Mouse (Mus musculus) embryonic facial prominence, embryonic 10.5 days (tissue): ENCODE measurements around the gene Sspo. TPM values are rescaled to one million over a fixed set of nuclear protein-coding genes. Genes with fewer than 3 reads are reported as not detected.
A peak's percentile ranks its signal among the peaks of the same experiment; 100 is the strongest.

Source experiments
- DNase-seq: peaks from one replicate; pipeline ENCODE4 v3.0.0-alpha.2; 2017; ENCODE audit warnings: low spot score
- H3K27ac ChIP-seq: fragments of 300-500 bp; sonication (generic); replicated peaks from 2 replicates; pipeline ENCODE4 v1.5.1; 2016; ENCODE audit warnings: mild to moderate bottlenecking
- H3K27me3 ChIP-seq: fragments of 300-500 bp; sonication (generic); replicated peaks from 2 replicates; pipeline ENCODE4 v1.6.1; 2016; ENCODE audit warnings: low read depth, mild to moderate bottlenecking; ENCODE audit not compliant: poor library complexity, severe bottlenecking
- H3K36me3 ChIP-seq: fragments of 300-500 bp; sonication (generic); replicated peaks from 2 replicates; pipeline ENCODE4 v1.6.1; 2016; ENCODE audit warnings: mild to moderate bottlenecking, moderate library complexity
- H3K4me1 ChIP-seq: fragments of 300-500 bp; sonication (generic); 2 replicates; pipeline ENCODE4 v1.6.1; 2016
- H3K4me3 ChIP-seq: fragments of 300-500 bp; sonication (generic); 2 replicates; pipeline ENCODE4 v1.5.1; 2016; ENCODE audit warnings: mild to moderate bottlenecking, moderate library complexity
- H3K9me3 ChIP-seq: fragments of 300-500 bp; sonication (generic); 2 replicates; pipeline ENCODE4 v1.6.1; 2016; ENCODE audit warnings: mild to moderate bottlenecking
- WGBS: fragments of 180-500 bp; shearing (Covaris S2); methylation state at CpG from one replicate; pipeline ENCODE4 v1.1.7; 2016; 5-methylcytosine and 5-hydroxymethylcytosine counted together
- microRNA-seq: library from miRNA; unstranded; fragments of <30 nt; microRNA quantifications from one replicate; pipeline ENCODE4, GENCODE M21; 2017
- polyA plus RNA-seq: library from polyadenylated mRNA; unstranded; fragments of >200 nt; fragmentation: Nextera tagmentation; extraction: Ambion mirVana; gene quantifications from 2 replicates; pipeline ENCODE4 v1.2.1, GENCODE M21; 2016

Gene Sspo
- polyA plus RNA-seq, 1 experiment from 2014 or later: 0.71 TPM

DNA sequence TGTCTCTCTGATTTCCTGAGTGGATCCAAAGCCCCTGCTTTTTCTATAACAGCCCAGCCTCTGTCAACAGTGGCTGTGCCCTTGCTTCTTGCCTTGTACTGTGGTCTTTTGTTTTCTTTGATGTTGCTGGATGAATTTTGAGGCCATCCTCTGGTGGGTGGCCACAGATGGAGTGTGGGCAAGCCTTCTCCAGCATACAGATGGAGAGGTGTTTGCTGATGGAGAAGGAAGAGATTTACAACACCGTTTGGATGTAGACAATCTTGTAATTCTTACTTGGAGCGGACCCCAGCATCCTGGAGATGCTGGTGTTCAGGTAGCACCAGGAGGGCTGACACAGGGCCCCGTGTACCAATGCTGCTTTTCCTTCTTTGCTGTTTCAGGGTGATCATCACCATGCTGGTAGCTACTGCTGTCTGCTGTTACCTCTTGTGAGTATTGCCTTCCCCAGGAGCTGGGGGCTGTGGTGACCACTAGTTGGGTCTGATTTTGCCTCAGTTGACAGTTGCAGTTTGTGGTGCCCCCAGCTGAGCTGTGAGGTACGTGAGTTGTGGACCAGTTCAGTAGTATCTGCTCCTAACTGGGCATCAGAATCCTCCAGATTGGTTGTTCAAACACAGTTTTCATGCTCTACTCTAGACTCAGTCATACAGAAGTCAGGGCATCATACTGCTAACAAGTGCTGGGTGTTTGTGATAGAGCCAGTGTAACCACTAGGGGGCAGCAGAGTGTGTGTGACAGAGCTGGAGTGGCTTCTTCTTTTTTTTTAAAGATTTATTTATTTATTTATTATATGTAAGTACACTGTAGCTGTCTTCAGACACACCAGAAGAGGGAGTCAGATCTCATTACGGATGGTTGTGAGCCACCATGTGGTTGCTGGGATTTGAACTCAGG, 91.1 kb downstream of the Sspo start:
- H3K27ac ChIP-seq: no peak overlapping the region
- peak; percentile 76 for DNase-seq
- H3K4me1 ChIP-seq: peaks cover 64% of the 10 kb centered on the region
- 0 out of 2 replicates have a peak, but pooled peaks cover 5% of the 10 kb centered on the region for H3K36me3 ChIP-seq
- no peak overlapping the region for H3K4me3 ChIP-seq
- WGBS: 69% methylated on average over 5 of the region's 5 CpGs
- 0 out of 2 replicates have a peak, but pooled peaks cover 6% of the 10 kb centered on the region for H3K27me3 ChIP-seq
- no peaks in the 10 kb centered on the region for H3K9me3 ChIP-seq

DNA sequence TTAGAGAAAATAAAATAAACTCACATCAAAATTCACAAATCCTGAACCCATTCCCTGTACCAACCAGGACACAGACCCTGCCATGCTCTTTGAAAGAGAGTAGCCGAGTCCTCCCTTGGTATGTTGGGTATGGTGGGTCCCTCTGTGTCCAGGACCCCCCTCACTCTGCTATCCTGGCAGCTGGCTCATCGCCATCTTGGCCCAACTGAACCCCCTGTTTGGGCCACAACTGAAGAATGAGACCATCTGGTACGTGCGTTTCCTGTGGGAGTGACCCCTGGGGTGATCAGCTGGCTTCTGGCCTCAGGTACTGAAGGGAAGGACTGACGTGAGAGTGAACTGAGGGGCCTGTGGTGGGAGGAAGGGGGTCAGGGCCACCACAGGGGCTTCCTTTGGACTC, 91.8 kb downstream of the Sspo start:
- Histone ChIP-seq H3K36me3 (0 out of 2 replicates have a peak, but pooled peaks cover 5% of the 10 kb centered on the region), H3K4me3 (no peak overlapping the region), H3K9me3 (no peaks in the 10 kb centered on the region), H3K27me3 (0 out of 2 replicates have a peak, but pooled peaks cover 5% of the 10 kb centered on the region), H3K4me1 (peaks cover 64% of the 10 kb centered on the region), H3K27ac (0 out of 2 replicates have a peak overlapping the region, but pooled peaks have one; percentile 48)
- 72% methylated on average over 5 of the region's 5 CpGs for WGBS
- DNase-seq: no peak

DNA sequence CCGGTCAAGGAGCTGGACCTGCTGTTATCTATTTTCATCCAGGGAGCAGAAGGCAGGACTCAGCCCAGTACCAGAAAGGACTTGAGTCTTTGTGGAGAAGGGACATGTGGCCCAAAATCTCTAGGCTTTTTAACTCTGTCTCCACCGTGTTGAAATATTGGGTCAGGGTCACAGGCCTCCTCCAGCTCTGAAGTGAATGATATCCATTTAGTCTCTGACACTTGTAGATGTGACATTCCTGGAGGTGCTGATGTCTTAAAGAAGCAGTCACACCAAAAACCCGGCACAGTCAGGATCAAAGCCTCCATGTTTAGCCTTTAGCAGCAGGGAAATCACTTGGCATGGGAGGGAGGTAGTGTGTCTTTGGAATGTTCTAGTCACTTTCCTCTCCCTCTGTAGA, 92.7 kb downstream of the Sspo start:
- Histone ChIP-seq H3K27me3 (no peaks in the 10 kb centered on the region), H3K36me3 (0 out of 2 replicates have a peak, but pooled peaks cover 5% of the 10 kb centered on the region), H3K9me3 (no peaks in the 10 kb centered on the region), H3K4me3 (no peak overlapping the region), H3K27ac (peak overlapping the region; percentile 83; the same call in 1 of the 2 replicates), H3K4me1 (peaks cover 64% of the 10 kb centered on the region)
- DNase-seq: no peak
- 72% methylated on average over 3 of the region's 3 CpGs for WGBS

DNA sequence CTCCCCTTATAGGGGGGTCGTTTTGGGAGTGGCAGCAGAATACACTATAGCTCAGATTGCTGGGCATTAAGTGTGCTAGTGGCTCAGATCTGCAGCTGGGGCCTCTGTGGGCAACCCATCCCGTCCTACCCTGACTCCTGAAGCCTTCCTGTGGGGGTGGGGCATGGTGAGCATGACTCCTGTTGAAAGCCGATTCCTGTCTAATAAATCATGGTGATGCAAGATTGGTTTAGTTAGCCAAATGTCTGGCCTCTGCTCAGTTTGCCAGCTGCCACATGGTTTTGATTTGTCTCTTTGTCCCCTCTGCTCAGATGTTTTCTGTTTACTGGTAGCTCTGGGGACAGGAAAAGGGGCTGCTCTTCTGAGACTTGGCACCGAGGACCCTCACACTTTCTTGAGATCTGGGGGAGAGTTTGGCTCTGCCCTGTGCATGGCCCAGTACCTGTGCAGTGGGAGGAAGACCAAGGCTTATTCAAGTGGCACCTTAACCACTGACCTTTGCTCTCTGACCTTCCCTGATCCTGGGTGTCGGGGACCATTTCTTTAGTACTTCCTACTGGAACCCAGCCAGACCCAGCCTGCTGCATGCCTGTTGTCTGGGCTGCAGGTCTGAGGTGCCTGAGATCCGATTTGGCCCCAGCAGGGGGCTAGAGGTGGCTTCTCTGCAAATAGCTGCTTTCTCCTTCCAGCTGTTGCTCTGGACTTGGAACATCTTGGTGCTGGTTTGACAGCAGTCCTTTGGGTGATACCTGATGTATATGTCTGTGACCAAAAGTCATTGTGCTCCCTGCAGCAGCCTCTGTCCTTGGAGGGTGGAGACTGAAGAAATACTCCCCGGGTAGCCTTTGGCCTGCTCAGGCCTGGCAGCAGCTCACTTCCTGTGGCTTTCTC, 93.8 kb downstream of the Sspo start:
- Histone ChIP-seq H3K4me1 (peaks cover 58% of the 10 kb centered on the region), H3K4me3 (no peak overlapping the region), H3K36me3 (0 out of 2 replicates have a peak, but pooled peaks cover 5% of the 10 kb centered on the region), H3K9me3 (no peaks in the 10 kb centered on the region), H3K27me3 (no peaks in the 10 kb centered on the region), H3K27ac (peak overlapping the region; percentile 83)
- 31% methylated on average over 7 of the region's 7 CpGs for WGBS
- DNase-seq: peak; percentile 75

DNA sequence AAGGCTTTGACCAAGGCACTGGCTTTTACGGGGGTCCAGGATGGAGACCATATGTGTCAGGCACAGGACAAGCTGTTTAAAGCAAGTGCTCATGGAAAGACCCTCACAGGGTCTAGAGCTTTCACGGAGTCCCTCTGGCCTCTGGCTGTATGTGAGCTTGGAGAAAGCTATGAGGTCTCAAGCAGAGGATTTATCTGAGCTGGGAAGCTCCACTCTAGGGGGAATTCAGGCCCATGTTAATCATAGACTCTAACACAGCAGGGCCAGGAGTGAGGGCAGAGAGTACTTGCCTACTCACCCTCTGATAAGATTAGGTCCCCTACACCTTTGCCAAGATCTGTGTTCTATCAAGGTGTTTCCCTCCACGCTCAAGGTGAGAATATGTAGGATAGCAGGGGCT, 94.6 kb downstream of the Sspo start:
- H3K27ac ChIP-seq: peak overlapping the region; percentile 83
- H3K4me1 ChIP-seq: peaks cover 52% of the 10 kb centered on the region
- H3K27me3 ChIP-seq: no peaks in the 10 kb centered on the region
- no peaks in the 10 kb centered on the region for H3K9me3 ChIP-seq
- H3K4me3 ChIP-seq: no peak overlapping the region
- DNase-seq: no peak
- WGBS: 83% methylated on average over 3 of the region's 3 CpGs
- H3K36me3 ChIP-seq: 0 out of 2 replicates have a peak, but pooled peaks cover 5% of the 10 kb centered on the region

DNA sequence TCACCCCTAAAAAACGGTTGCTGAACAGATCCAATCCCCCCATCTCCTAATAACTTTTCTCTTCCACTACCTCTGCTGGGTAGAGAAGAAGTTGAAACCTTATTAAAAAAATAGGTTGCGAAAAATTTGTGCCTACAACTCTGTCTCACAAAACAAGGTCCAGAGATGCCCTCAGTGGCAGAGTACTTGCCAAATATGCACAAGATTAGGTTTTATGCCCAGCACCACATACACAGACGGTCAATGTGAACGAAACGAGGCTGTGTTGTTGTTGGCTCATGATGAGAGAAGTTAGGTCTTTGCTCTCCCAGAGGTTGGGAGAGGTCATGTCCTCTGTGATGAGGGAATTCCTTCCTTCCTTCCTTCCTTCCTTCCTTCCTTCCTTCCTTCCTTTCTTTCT, 97.2 kb downstream of the Sspo start:
- WGBS: 80% methylated on average over 5 of the region's 5 CpGs
- Histone ChIP-seq H3K36me3 (0 out of 2 replicates have a peak, but pooled peaks cover 4% of the 10 kb centered on the region), H3K27ac (no peak overlapping the region), H3K4me3 (no peak overlapping the region), H3K4me1 (peaks cover 38% of the 10 kb centered on the region), H3K9me3 (no peaks in the 10 kb centered on the region), H3K27me3 (no peaks in the 10 kb centered on the region)
- no peak for DNase-seq

DNA sequence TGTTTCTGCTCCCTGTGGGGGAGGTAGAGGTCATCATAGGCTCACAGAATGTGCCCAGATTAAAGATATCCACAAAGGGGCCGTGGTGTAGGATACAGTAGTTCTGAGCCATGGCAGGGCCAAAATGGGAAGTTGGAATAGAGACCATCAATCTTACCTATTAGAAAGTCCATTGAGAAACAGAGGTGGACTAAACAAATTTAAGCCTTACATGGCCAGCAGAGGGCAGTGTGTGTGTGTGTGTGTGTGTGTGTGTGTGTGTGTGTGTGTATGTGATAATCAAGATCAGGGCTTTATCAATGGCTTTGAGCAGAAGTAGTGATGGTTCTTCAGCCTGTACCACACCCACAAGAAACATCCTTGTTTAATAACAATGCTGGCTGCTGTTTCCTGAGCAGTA, 98.2 kb downstream of the Sspo start:
- WGBS: 61% methylated on average over 1 of the region's 1 CpGs
- DNase-seq: peak; percentile 54
- Histone ChIP-seq H3K27ac (no peak overlapping the region), H3K27me3 (no peaks in the 10 kb centered on the region), H3K4me1 (peaks cover 28% of the 10 kb centered on the region), H3K9me3 (no peaks in the 10 kb centered on the region), H3K36me3 (no peaks in the 10 kb centered on the region), H3K4me3 (no peak overlapping the region)

DNA sequence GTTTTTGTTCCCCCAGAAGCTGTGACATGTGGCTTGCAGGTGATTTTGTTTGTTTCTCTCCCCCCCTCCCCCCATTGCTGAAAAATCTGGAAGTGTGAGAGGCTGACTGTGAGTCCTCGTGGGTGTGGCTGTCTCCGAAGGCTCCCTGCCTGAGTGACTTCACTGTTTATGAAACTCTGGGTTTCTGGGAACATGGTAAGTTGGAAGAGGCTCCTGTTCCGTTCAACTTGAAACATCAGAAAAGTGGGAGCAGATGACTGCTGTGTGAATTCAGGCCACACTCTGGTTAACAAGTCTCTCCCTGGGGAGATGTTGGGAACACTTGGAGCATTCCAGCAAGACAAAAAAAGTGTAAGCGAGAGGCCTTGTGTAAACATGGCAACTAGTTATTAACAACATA, 98.8 kb downstream of the Sspo start:
- DNase-seq: no peak
- WGBS: 67% methylated on average over 4 of the region's 4 CpGs
- Histone ChIP-seq H3K27ac (no peak overlapping the region), H3K36me3 (no peaks in the 10 kb centered on the region), H3K4me3 (no peak overlapping the region), H3K27me3 (no peaks in the 10 kb centered on the region), H3K9me3 (no peaks in the 10 kb centered on the region), H3K4me1 (peaks cover 22% of the 10 kb centered on the region)

DNA sequence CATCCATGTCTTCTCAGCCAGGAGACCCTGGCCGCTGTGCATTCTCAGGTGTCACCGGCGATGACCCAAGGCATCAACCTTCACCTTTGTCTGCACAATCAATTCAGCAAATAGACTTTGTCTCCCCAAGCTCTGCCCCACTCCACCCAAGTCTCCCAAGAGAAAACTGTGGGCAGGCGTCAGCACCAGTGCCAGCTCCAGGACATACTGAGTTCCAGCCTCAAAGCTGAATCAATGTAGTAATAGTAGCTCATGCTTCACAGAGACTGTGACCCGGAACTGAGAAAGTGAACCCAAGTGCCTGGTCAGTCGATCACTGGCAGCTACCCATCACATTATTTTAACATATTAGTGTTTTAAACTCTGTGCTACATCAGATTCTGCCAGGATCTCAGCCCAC, 100.3 kb downstream of the Sspo start:
- no peaks in the 10 kb centered on the region for H3K9me3 ChIP-seq
- DNase-seq: no peak
- no peak overlapping the region for H3K4me3 ChIP-seq
- H3K27me3 ChIP-seq: no peaks in the 10 kb centered on the region
- no peak overlapping the region for H3K27ac ChIP-seq
- 88% methylated on average over 6 of the region's 6 CpGs for WGBS
- H3K36me3 ChIP-seq: no peaks in the 10 kb centered on the region
- peaks cover 8% of the 10 kb centered on the region; the same call in 1 of the 2 replicates for H3K4me1 ChIP-seq

Small RNA genes lying within 50 kb of the gene (microRNA-seq; reads per million reads assigned to microRNA genes)
- gene Gm24325: not detected

Other genes starting within 250 kb of the Sspo start
- gene Krba1, start 52.6 kb upstream of the Sspo start, polyA plus RNA-seq: 25.4 and 26.5 TPM in 2 replicates
- gene Zfp467, start 2.4 kb upstream of the Sspo start, polyA plus RNA-seq: 12.8 and 16.8 TPM in 2 replicates
- 22.7 and 24.1 TPM in 2 replicates for gene Atp6v0e2, start 89.4 kb downstream of the Sspo start, polyA plus RNA-seq
- 17.7 and 18.9 TPM in 2 replicates for gene Lrrc61, start 106.6 kb downstream of the Sspo start, polyA plus RNA-seq
- 2.5 and 3.0 TPM in 2 replicates for gene Rarres2, start 124.6 kb downstream of the Sspo start, polyA plus RNA-seq
- not detected in 2 replicates for gene Gm45021, start 141.4 kb downstream of the Sspo start, polyA plus RNA-seq
- 50.7 and 56.2 TPM in 2 replicates for gene Repin1, start 145.7 kb downstream of the Sspo start, polyA plus RNA-seq
- gene Gm44965, start 145.7 kb downstream of the Sspo start, polyA plus RNA-seq: 0.91 TPM in 1 of 2 replicates, not detected in the other
- 10.1 and 10.8 TPM in 2 replicates for gene Zfp775, start 153.8 kb downstream of the Sspo start, polyA plus RNA-seq
- gene AI854703, start 178.5 kb downstream of the Sspo start, polyA plus RNA-seq: 1.1 TPM in 2 replicates
- gene Gimap8, start 199.0 kb downstream of the Sspo start, polyA plus RNA-seq: 0.48 and 0.51 TPM in 2 replicates
- 5.0 and 6.0 TPM in 2 replicates for gene Gimap9, start 227.9 kb downstream of the Sspo start, polyA plus RNA-seq
- gene Gimap4, start 236.3 kb downstream of the Sspo start, polyA plus RNA-seq: 7.4 and 7.5 TPM in 2 replicates